Mouse (Mus musculus): ENCODE measurements around the gene Slc9a3r2. TPM values are rescaled to one million over a fixed set of nuclear protein-coding genes. Genes with fewer than 3 reads are reported as not detected.

The Slc9a3r2 gene
- polyA plus RNA-seq, 1 experiment, result 19.1 TPM

DNA sequence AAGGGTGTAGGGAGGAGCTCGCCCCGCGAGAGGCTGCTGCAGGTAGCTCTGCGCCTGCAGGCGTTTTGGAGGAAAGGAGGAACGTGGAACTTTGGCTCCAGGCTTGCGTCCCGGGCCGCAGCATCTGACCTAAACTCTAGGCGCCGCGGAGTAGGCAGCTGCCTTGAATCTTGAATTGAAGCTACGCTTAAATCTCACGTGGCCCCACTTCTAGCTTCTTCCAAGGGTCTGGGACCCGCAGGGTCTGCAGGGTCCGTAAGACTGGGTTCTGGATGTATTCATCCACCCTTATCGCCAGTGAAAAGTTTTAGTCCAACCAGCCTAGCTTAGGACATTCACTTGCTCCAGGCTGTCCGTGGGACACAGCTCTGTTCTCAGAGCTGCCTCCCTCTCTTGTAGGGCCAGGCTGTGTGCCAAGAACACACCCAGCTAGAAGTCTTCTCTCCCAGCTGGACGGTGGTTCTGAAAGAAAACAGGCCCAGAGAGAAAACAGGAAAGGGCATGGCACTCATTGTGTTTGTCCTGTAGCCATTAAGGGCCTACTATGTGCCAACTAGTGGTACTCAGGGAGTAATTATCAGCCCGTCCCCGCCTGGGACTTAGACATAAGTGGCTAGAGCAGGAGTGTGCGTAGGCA is 17.2 kb downstream of the Slc9a3r2 start:
- TF ChIP-seq TCF3 (IDR thresholded peaks at IDR 0.05; ENCODE audit: insufficient read length, low read depth) (no peak), MYOD1 (IDR thresholded peaks at IDR 0.05; ENCODE audit: control insufficient read depth in 1 of 3, insufficient read length in 2 of 3, low read depth in 2 of 3) (no peak), CEBPB (IDR thresholded peaks at IDR 0.05; ENCODE audit: insufficient read depth, poor library complexity, severe bottlenecking) (no peak), SRF (IDR thresholded peaks at IDR 0.05; ENCODE audit: control insufficient read depth, insufficient read length, low read depth) (no peak), REST (IDR thresholded peaks at IDR 0.05; ENCODE audit: insufficient read depth, insufficient read length) (no peak), MYOG (IDR thresholded peaks at IDR 0.05; ENCODE audit: control insufficient read depth in 1 of 3, insufficient read depth in 1 of 3, insufficient read length in 2 of 3, low read depth in 2 of 3) (no peak), E2F4 (IDR thresholded peaks at IDR 0.05; ENCODE audit: insufficient read depth) (no peak), POLR2A (IDR thresholded peaks at IDR 0.05; ENCODE audit: insufficient read length, low read depth) (no peak), POLR2AphosphoS2 (IDR thresholded peaks at IDR 0.05; ENCODE audit: insufficient read length, low read depth) (no peak), MAX (IDR thresholded peaks at IDR 0.05; ENCODE audit: low read depth) (no peak), USF1 (IDR thresholded peaks at IDR 0.05; ENCODE audit: low read depth) (no peak)
- Histone ChIP-seq H3K36me3 (ENCODE audit: control insufficient read depth, insufficient read depth) (peaks cover 12% of the 10 kb centered on the region), H3ac (ENCODE audit: control insufficient read depth, insufficient read length) (peak overlapping the region; percentile 42), H3K4me3 (peak overlapping the region; percentile 77), H3K79me2 (ENCODE audit: control insufficient read depth, insufficient read depth) (peaks cover 6% of the 10 kb centered on the region), H3K27me3 (ENCODE audit: control insufficient read depth, insufficient read depth, insufficient read length) (no peaks in the 10 kb centered on the region), H3K4me2 (ENCODE audit: low read depth) (peak overlapping the region; percentile 85)

DNA sequence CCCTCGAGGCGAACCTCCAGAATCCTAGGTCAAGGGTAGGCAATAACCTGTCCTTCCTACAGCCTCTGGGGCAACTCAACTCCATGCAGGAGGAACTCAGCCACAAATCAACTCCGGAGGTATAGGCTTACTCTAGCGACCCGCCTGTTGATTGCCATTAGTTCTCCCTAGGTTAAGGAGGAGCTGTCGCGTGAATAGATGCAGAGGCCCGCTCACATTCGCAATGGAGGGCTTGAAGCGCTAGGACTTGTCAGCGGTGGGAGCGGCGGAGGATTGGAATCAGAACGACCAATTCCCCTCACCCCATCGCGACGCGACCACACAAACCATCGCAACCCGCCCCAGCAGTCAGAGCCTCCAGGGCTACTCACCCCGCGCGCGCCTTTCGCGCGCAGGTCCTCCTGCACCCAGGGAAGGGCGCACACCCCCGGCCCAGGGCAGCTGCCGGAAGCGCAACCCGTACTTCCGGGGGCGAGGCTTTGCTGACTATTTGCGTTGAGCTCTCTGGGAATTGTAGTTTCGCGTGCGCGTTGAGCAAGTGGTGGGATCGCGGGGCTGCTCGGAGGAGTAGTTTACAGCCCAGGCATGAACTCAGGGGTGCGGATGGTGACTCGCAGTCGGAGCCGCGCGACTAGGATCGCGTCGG is 17.8 kb downstream of the Slc9a3r2 start, which contains the start of the genes Tsc2 and Nthl1:
Gene Tsc2 (minus strand): TSS at position 464 of the 646 bp plus-strand sequence.
Gene Nthl1 (plus strand): TSS at position 514 of the 646 bp plus-strand sequence.
- Histone ChIP-seq H3K27me3 (ENCODE audit: control insufficient read depth, insufficient read depth, insufficient read length) (no peaks in the 10 kb centered on the region), H3K4me3 (peak within 1 kb of the TSS; percentile 77)
- TF ChIP-seq MYOD1 (IDR thresholded peaks at IDR 0.05; ENCODE audit: control insufficient read depth in 1 of 3, insufficient read length in 2 of 3, low read depth in 2 of 3) (peak in 1 of 3 experiments; percentile 61), CEBPB (IDR thresholded peaks at IDR 0.05; ENCODE audit: insufficient read depth, poor library complexity, severe bottlenecking) (no peak), E2F4 (IDR thresholded peaks at IDR 0.05; ENCODE audit: insufficient read depth) (peak; percentile 46), TCF3 (IDR thresholded peaks at IDR 0.05; ENCODE audit: insufficient read length, low read depth) (no peak), MYOG (IDR thresholded peaks at IDR 0.05; ENCODE audit: control insufficient read depth in 1 of 3, insufficient read depth in 1 of 3, insufficient read length in 2 of 3, low read depth in 2 of 3) (peak in 1 of 3 experiments; percentile 78), SRF (IDR thresholded peaks at IDR 0.05; ENCODE audit: control insufficient read depth, insufficient read length, low read depth) (no peak), POLR2AphosphoS2 (IDR thresholded peaks at IDR 0.05; ENCODE audit: insufficient read length, low read depth) (peak; percentile 79), MAX (IDR thresholded peaks at IDR 0.05; ENCODE audit: low read depth) (no peak), REST (IDR thresholded peaks at IDR 0.05; ENCODE audit: insufficient read depth, insufficient read length) (no peak), POLR2A (IDR thresholded peaks at IDR 0.05; ENCODE audit: insufficient read length, low read depth) (peak; percentile 65), TCF12 (IDR thresholded peaks at IDR 0.05; ENCODE audit: insufficient read depth, poor library complexity, severe bottlenecking) (no peak), USF1 (IDR thresholded peaks at IDR 0.05; ENCODE audit: low read depth) (no peak)

DNA sequence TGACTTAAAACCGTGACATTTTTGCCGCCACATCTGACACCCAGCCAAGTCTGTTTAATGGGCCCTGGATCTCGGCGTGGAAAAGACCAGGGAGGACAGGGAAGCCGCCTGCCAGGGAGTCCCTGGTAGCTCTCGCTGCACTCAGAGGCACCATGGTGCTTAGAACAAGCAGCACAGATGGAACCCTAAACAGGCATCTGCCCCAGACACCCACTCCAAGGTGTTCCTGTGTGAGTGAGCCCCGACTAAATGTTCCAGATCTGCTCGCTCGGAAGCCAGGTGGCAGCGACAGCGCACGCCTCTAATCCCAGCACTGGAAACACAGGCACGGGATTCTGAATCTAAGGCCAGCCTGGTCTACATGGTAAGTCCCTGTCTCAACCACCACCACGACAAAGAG is 20.1 kb downstream of the Slc9a3r2 start:
- Histone ChIP-seq H3K4me3 (no peak overlapping the region), H3K36me3 (ENCODE audit: control insufficient read depth, insufficient read depth) (peaks cover 17% of the 10 kb centered on the region), H3K27me3 (ENCODE audit: control insufficient read depth, insufficient read depth, insufficient read length) (no peaks in the 10 kb centered on the region), H3ac (ENCODE audit: control insufficient read depth, insufficient read length) (no peak overlapping the region), H3K79me2 (ENCODE audit: control insufficient read depth, insufficient read depth) (peaks cover 6% of the 10 kb centered on the region), H3K4me2 (ENCODE audit: low read depth) (no peak overlapping the region)
- TF ChIP-seq E2F4 (IDR thresholded peaks at IDR 0.05; ENCODE audit: insufficient read depth) (no peak), MYOD1 (IDR thresholded peaks at IDR 0.05; ENCODE audit: control insufficient read depth in 1 of 3, insufficient read length in 2 of 3, low read depth in 2 of 3) (no peak), MYOG (IDR thresholded peaks at IDR 0.05; ENCODE audit: control insufficient read depth in 1 of 3, insufficient read depth in 1 of 3, insufficient read length in 2 of 3, low read depth in 2 of 3) (no peak), SRF (IDR thresholded peaks at IDR 0.05; ENCODE audit: control insufficient read depth, insufficient read length, low read depth) (no peak)

More for the DNA sequence above, 17.8 kb downstream of the Slc9a3r2 start, which contains the start of the genes Tsc2 and Nthl1:
- Histone ChIP-seq H3ac (ENCODE audit: control insufficient read depth, insufficient read length) (peak within 1 kb of the TSS; percentile 42), H3K36me3 (ENCODE audit: control insufficient read depth, insufficient read depth) (peaks cover 17% of the 10 kb centered on the region), H3K79me2 (ENCODE audit: control insufficient read depth, insufficient read depth) (peaks cover 6% of the 10 kb centered on the region), H3K4me2 (ENCODE audit: low read depth) (peak within 1 kb of the TSS; percentile 96)

DNA sequence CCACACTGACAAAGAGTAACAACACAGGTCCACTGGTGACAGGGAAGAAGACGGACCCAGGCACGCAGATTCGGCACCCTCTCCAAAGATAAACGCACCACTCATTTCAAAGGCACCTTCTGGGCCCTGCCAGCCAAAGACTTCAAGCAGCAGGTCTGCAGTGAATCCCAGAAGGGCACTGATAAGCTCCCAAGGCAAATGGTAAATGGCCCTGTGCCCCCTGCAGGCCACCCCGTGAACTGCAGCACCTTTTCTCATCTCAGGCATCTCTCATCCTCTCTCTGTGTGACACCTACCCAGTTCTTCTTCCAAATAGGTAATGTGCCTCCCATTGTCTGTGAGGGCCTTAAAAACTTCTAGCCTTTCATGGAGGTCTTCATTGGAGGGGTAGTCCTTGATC is 21.5 kb downstream of the Slc9a3r2 start:
- no peaks in the 10 kb centered on the region for H3K27me3 ChIP-seq (ENCODE audit: control insufficient read depth, insufficient read depth, insufficient read length)
- H3K4me3 ChIP-seq, result no peak overlapping the region
- H3ac ChIP-seq (ENCODE audit: control insufficient read depth, insufficient read length), result no peak overlapping the region
- TF ChIP-seq MAX (IDR thresholded peaks at IDR 0.05; ENCODE audit: low read depth) (no peak), POLR2AphosphoS2 (IDR thresholded peaks at IDR 0.05; ENCODE audit: insufficient read length, low read depth) (no peak), TCF3 (IDR thresholded peaks at IDR 0.05; ENCODE audit: insufficient read length, low read depth) (no peak), POLR2A (IDR thresholded peaks at IDR 0.05; ENCODE audit: insufficient read length, low read depth) (no peak), USF1 (IDR thresholded peaks at IDR 0.05; ENCODE audit: low read depth) (no peak), TCF12 (IDR thresholded peaks at IDR 0.05; ENCODE audit: insufficient read depth, poor library complexity, severe bottlenecking) (no peak)
- peaks cover 20% of the 10 kb centered on the region for H3K36me3 ChIP-seq (ENCODE audit: control insufficient read depth, insufficient read depth)
- H3K79me2 ChIP-seq (ENCODE audit: control insufficient read depth, insufficient read depth), result peaks cover 6% of the 10 kb centered on the region
- no peak overlapping the region for H3K4me2 ChIP-seq (ENCODE audit: low read depth)

Measured in myocyte (in vitro differentiated cells).